Mouse (Mus musculus) kidney, postnatal 0 days (tissue): ENCODE data around the gene Erbb2. TPM values are rescaled to one million over a fixed set of nuclear protein-coding genes. Genes with fewer than 3 reads are reported as not detected.

Experiments used
- ATAC-seq: fragments of 200-750 bp; cut with Nextera tagmentation; replicated peaks from 2 replicates; pipeline ENCODE4 v1.8.0; 2017; ENCODE audit warnings: low read depth, moderate number of reproducible peaks, moderate TSS enrichment, moderate library complexity; ENCODE audit not compliant: low FRiP score
- DNase-seq: peaks from one replicate; pipeline ENCODE4 v3.0.0-alpha.2; 2016; ENCODE audit warnings: low spot score
- H3K27ac ChIP-seq: fragments of 300-500 bp; sonication (generic); 2 replicates; pipeline ENCODE4 v1.5.1; 2014; ENCODE audit warnings: mild to moderate bottlenecking
- H3K27me3 ChIP-seq: fragments of 300-500 bp; sonication (generic); 2 replicates; pipeline ENCODE4 v1.6.1; 2014; ENCODE audit warnings: low read length, mixed read lengths; ENCODE audit not compliant: insufficient read depth
- H3K36me3 ChIP-seq: fragments of 300-500 bp; sonication (generic); 2 replicates; pipeline ENCODE4 v1.6.1; 2014; ENCODE audit warnings: low read length, mixed read lengths; ENCODE audit not compliant: insufficient read depth
- H3K4me1 ChIP-seq: fragments of 300-500 bp; sonication (generic); replicated peaks from 2 replicates; pipeline ENCODE4 v1.6.1; 2014; ENCODE audit warnings: antibody characterized with exemption, low read length, mixed read lengths; ENCODE audit not compliant: insufficient read depth
- H3K4me2 ChIP-seq: fragments of 300-500 bp; sonication (generic); 2 replicates; pipeline ENCODE4 v1.6.1; 2014; ENCODE audit warnings: mild to moderate bottlenecking, low read length, moderate library complexity, mixed read lengths
- H3K4me3 ChIP-seq: fragments of 300-500 bp; sonication (generic); replicated peaks from 2 replicates; pipeline ENCODE4 v1.5.1; 2014; ENCODE audit warnings: low read depth, low read length
- H3K9ac ChIP-seq: fragments of 300-500 bp; sonication (generic); 2 replicates; pipeline ENCODE4 v1.6.1; 2014; ENCODE audit warnings: low read depth, low read length
- H3K9me3 ChIP-seq: fragments of 300-500 bp; sonication (generic); replicated peaks from 2 replicates; pipeline ENCODE4 v1.6.1; 2016; ENCODE audit warnings: low read length, inconsistent platforms, mixed read lengths
- CTCF ChIP-seq: IDR thresholded peaks from 2 replicates; pipeline ENCODE4 v1.5.1; 2016; ENCODE audit warnings: antibody characterized with exemption, low read depth, mild to moderate bottlenecking, moderate library complexity
- whole genome bisulfite sequencing: fragments of 180-500 bp; shearing (Covaris S2); extraction: QIAGEN DNeasy Blood & Tissue Kit; methylation state at CpG from one replicate; pipeline ENCODE4 v1.1.7; 2014; 5-methylcytosine and 5-hydroxymethylcytosine counted together
- polyA plus RNA-seq: library from polyadenylated mRNA; unstranded; fragments of >200 nt; fragmentation: Nextera tagmentation; extraction: Ambion mirVana; gene quantifications from 2 replicates; pipeline ENCODE4 v1.2.1, GENCODE M21; 2015

Gene Erbb2
- polyA plus RNA-seq, 1 experiment from 2014 or later: 36.1 TPM

DNA sequence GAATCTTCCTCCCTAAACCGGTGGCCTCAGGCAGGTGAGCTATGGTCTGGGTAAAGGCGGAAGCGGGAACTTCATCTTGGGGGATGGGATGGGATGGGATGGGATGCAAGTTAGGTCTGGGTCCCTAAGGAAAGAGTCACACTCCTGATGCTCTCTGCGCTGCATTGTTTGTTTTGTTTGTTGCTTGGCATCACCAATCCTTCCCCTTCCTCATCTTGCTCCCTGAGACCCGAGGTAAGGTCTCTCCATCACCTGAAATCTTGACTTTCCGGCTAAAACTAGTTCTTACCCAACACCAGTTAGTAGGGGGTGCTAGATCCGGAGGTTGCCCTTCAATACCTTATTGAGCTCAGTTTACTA is 35.2 kb downstream of the Erbb2 start:
- Histone ChIP-seq H3K4me3 (peak overlapping the region; percentile 42), H3K27me3 (no peaks in the 10 kb centered on the region), H3K36me3 (0 out of 2 replicates have a peak, but pooled peaks cover 6% of the 10 kb centered on the region), H3K27ac (peak overlapping the region; percentile 96), H3K4me1 (peaks cover 6% of the 10 kb centered on the region; the same call in 1 of the 2 replicates), H3K9ac (peak overlapping the region; percentile 66), H3K9me3 (no peaks in the 10 kb centered on the region), H3K4me2 (peak overlapping the region; percentile 54)
- TF ChIP-seq CTCF: no peak
- no peak for DNase-seq
- WGBS: 9% methylated on average over 7 of the region's 7 CpGs
- no peak for ATAC-seq

DNA sequence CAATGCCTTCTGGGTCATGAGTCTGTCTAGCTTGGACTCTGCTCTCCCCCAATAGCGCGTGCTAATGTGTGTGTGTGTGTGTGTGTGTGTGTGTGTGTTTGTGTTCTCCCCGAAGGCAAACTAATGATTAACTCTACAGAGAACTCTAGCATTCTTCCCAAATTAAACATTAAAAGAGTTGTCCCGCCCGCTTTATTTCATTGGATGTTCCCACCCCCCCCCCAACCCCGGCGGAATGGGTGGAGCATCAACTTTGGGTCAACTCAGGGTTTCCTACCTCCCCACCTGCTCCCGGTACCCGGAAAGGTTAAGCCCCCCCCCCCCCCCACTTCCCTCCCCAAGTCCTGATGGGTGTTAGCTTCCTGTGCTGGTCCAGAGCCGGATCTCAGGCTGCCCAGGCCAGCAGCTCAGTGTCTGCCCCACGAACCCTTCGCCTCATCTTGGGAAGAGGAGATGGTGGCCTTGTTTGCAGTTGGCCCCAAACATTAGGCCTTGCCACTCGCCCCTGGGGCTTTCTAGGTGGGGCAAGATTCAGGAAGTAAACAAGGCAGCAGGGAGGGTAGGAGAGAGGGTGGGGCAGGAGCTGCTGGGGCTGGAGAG is 36.0 kb downstream of the Erbb2 start:
- ATAC-seq (peak; percentile 42; the same call in 1 of the 2 replicates), DNase-seq (peak; percentile 57)
- H3K4me1 ChIP-seq: peaks cover 6% of the 10 kb centered on the region; the same call in 1 of the 2 replicates

DNA sequence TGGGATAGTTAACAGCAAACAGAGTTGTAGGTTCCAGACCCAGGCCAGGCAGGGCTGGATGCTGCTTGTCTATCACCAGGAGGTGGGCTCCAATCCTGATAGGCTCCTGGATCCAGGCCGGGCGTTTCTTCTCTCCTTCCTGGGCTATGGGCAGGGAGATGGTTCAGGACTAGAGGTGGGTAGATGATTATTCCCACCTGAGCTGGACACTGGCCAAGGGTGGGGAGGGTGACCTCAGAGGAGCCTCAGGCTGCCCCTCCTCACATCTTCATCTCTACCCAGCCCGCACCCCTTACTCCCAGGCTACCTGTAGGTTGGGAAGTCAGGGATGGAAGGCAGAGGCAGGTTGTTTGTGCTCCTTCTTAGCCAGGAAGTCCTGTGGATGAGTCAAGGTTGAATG is 37.1 kb downstream of the Erbb2 start:
- no peaks in the 10 kb centered on the region for H3K9me3 ChIP-seq
- no peak for TF ChIP-seq CTCF
- H3K27me3 ChIP-seq: no peaks in the 10 kb centered on the region
- H3K27ac ChIP-seq: 0 out of 2 replicates have a peak overlapping the region, but pooled peaks have one; percentile 42
- H3K4me3 ChIP-seq: peak overlapping the region; percentile 34
- H3K4me1 ChIP-seq: peaks cover 6% of the 10 kb centered on the region; the same call in 1 of the 2 replicates
- 0 out of 2 replicates have a peak, but pooled peaks cover 6% of the 10 kb centered on the region for H3K36me3 ChIP-seq
- peak overlapping the region; percentile 54 for H3K4me2 ChIP-seq
- WGBS: 69% methylated on average over 3 of the region's 3 CpGs
- H3K9ac ChIP-seq: no peak overlapping the region
- DNase-seq: no peak
- ATAC-seq: no peak

More for the DNA sequence above, 36.0 kb downstream of the Erbb2 start:
- Histone ChIP-seq H3K9ac (peak overlapping the region; percentile 66; the same call in 1 of the 2 replicates), H3K27me3 (no peaks in the 10 kb centered on the region), H3K4me3 (peak overlapping the region; percentile 42), H3K4me2 (peak overlapping the region; percentile 54), H3K36me3 (0 out of 2 replicates have a peak, but pooled peaks cover 6% of the 10 kb centered on the region), H3K27ac (peak overlapping the region; percentile 96), H3K9me3 (no peaks in the 10 kb centered on the region)
- TF ChIP-seq CTCF: no peak
- WGBS: 31% methylated on average over 13 of the region's 13 CpGs

DNA sequence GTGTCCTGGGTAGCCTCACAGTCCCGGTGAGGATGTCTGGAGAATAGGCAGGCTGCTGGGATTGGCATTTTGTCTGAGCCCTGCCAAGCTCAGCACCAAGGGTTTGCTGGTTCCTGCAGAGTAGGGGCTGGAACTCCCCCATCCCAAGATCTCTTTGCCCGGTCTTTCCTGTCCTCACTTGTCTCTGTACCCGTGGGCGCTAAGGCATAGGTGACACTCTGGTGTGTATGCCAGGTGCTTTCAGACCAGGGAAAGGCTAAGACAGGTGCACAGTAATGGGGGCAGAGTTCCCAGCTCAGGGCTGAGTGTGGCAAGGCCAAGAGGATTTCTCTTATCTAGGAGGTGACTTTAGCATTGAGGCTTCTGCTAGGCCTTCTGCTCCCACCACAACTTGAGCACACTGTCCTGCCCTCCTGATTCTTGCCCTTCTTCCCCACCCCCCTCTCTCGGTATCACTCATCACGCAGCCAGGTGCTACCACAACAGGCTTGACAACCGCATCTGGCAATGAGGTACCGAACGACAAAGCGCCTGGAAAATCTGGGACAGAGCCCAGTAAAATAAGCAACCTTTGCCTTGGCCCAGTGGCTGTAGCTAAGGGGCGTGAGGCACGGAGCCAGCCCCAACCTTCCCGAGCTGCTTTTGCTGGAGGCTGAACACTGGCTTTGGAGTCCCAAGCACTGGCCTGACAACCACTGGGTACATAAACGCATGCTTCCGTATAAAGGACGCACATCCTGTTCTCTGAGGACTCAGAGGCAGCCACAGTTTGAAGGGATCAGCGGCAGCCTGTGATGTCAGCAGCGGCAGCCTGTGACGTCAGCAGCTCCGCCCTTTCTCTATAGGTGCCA is 37.9 kb downstream of the Erbb2 start:
- DNase-seq (no peak), ATAC-seq (no peak)
- H3K4me3 ChIP-seq: no peak overlapping the region; the same call in 1 of the 2 replicates
- H3K9me3 ChIP-seq: no peaks in the 10 kb centered on the region
- H3K9ac ChIP-seq: no peak overlapping the region
- no peaks in the 10 kb centered on the region for H3K27me3 ChIP-seq
- WGBS: 76% methylated on average over 20 of the region's 20 CpGs
- H3K27ac ChIP-seq: no peak overlapping the region
- H3K4me2 ChIP-seq: peak overlapping the region; percentile 54
- H3K36me3 ChIP-seq: peaks cover 12% of the 10 kb centered on the region; the same call in 1 of the 2 replicates
- peaks cover 6% of the 10 kb centered on the region; the same call in 1 of the 2 replicates for H3K4me1 ChIP-seq
- no peak for TF ChIP-seq CTCF

DNA sequence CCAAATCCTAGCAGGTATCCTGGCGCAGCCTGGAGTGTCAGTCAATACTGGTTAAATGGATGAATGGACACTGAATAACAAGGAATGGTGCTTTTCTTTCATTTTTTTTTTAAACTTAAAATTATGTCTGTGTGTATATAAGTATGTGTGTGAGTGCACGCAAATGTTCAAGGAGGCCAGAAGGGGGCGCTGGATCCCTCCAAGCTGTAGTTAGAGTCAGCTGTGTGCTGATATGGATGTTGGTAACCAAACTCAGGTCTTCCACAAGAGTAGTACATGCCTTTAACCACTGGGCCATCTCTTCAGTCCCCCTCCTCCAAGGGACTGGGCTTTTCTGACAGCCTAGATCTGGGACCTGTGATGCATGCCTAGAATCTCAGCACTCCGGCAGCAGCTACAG is 43.2 kb downstream of the Erbb2 start:
- peak; percentile 53 for TF ChIP-seq CTCF
- Histone ChIP-seq H3K27me3 (no peaks in the 10 kb centered on the region; the same call in 1 of the 2 replicates), H3K9me3 (no peaks in the 10 kb centered on the region), H3K4me1 (no peaks in the 10 kb centered on the region), H3K4me3 (no peak overlapping the region), H3K36me3 (peaks cover 12% of the 10 kb centered on the region; the same call in 1 of the 2 replicates), H3K27ac (no peak overlapping the region), H3K9ac (no peak overlapping the region), H3K4me2 (no peak overlapping the region)
- DNase-seq: no peak
- no peak for ATAC-seq
- 87% methylated on average over 4 of the region's 4 CpGs for WGBS

DNA sequence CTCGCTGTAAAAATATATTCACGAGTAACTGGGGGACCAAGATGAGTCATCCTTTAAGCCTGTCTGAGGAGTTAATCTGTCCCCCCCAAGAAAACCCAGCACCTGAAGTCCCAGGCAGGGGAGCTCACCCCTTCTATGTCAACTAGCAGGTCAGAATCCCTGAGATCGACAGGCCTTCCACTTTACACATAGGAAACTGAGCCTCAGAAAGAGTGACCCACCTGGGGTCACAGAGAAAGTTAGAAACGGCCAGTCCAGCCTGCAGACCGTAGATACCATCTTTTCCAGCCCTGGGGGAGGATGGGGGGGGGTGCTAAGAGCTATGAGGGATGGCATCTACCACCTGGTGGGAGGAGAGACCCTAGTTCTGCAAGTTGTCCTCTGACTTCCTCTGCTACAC is 44.3 kb downstream of the Erbb2 start:
- TF ChIP-seq CTCF: no peak
- H3K4me1 ChIP-seq: no peaks in the 10 kb centered on the region
- no peaks in the 10 kb centered on the region for H3K9me3 ChIP-seq
- H3K4me2 ChIP-seq: no peak overlapping the region
- H3K27me3 ChIP-seq: no peaks in the 10 kb centered on the region; the same call in 1 of the 2 replicates
- no peak overlapping the region for H3K9ac ChIP-seq
- H3K27ac ChIP-seq: no peak overlapping the region
- DNase-seq (no peak), ATAC-seq (peak; percentile 6; the same call in 1 of the 2 replicates)
- WGBS: 59% methylated on average over 5 of the region's 5 CpGs
- no peak overlapping the region for H3K4me3 ChIP-seq
- H3K36me3 ChIP-seq: peaks cover 6% of the 10 kb centered on the region; the same call in 1 of the 2 replicates
